Mouse (Mus musculus): ENCODE measurements around the gene Naga. TPM values are rescaled to one million over a fixed set of nuclear protein-coding genes. Genes with fewer than 3 reads are reported as not detected.

The Naga gene
- total RNA-seq, 2 experiments from 2014 or later: 28.9 to 33.4 TPM

Other genes with a start within 250 kb of the Naga start
- 1 to 10 TPM; 4.8 to 5.8 TPM for gene Ccdc134, start 211.0 kb downstream of the Naga start, total RNA-seq (2021)
- 10 to 100 TPM; 18.7 to 22.6 TPM for gene Srebf2, start 191.7 kb downstream of the Naga start, total RNA-seq (2021)
- gene Shisa8, start 126.1 kb downstream of the Naga start, total RNA-seq (2021): under 1 TPM; 0.14 to 0.34 TPM
- under 1 TPM; 0.24 TPM for gene Tnfrsf13c, start 114.6 kb downstream of the Naga start, total RNA-seq (2021)
- 1 to 10 TPM; 1.9 to 3.2 TPM for gene Cenpm, start 94.2 kb downstream of the Naga start, total RNA-seq (2021)
- gene 1500009C09Rik, start 86.5 kb downstream of the Naga start, total RNA-seq (2021): not detected
- under 1 TPM; 0.17 to 0.24 TPM for gene Sept3, start 64.0 kb downstream of the Naga start, total RNA-seq (2021)
- not detected for gene Wbp2nl, start 40.0 kb downstream of the Naga start, total RNA-seq (2021)
- 1 to 10 TPM; 2.0 to 2.3 TPM for gene Pheta2, start within 50 bp of the Naga start, total RNA-seq (2021)
- gene Smdt1, start within 50 bp of the Naga start, total RNA-seq (2021): 100 to 1,000 TPM; 197 to 205 TPM
- gene Ndufa6, start 15.4 kb upstream of the Naga start, total RNA-seq (2021): 100 to 1,000 TPM; 577 to 610 TPM
- gene Cyp2d22, start 41.3 kb upstream of the Naga start, total RNA-seq (2021): 10 to 100 TPM; 21.9 to 25.7 TPM
- gene Cyp2d11, start 55.1 kb upstream of the Naga start, total RNA-seq (2021): not detected
- gene Cyp2d10, start 68.3 kb upstream of the Naga start, total RNA-seq (2021): under 1 TPM in 1 of 2 experiments, not detected in 1; 0.43 TPM
- not detected for gene Cyp2d9, start 94.5 kb upstream of the Naga start, total RNA-seq (2021)
- not detected for gene Cyp2d12, start 216.1 kb upstream of the Naga start, total RNA-seq (2021)

All from heart, postnatal 14 days (tissue).